Mouse (Mus musculus) megakaryocyte-erythroid progenitor cell, adult 5-6 weeks (primary cell): ENCODE measurements around the gene Tcp10c. TPM values are rescaled to one million over a fixed set of nuclear protein-coding genes. Genes with fewer than 3 reads are reported as not detected.
"Not testable (repeated sequence)": the region's sequence is repeated elsewhere in the genome, so short reads cannot be mapped to it uniquely, and the experiment has no call there.

ENCODE experiments used
- ATAC-seq: replicated peaks from 2 replicates; pipeline ENCODE4 v1.8.0; 2016; ENCODE audit warnings: mild to moderate bottlenecking, inconsistent platforms; ENCODE audit not compliant: severe bottlenecking, poor library complexity, low FRiP score, low TSS enrichment
- total RNA-seq, 2 experiments: library from RNA; stranded (forward) in 1 of 2; stranded (reverse) in 1 of 2; fragments of 200-1000, 215-1000 nt in 1 of 2; fragments of >200 nt in 1 of 2; fragmentation: Nextera tagmentation in 1 of 2; gene quantifications; 2 replicates each; pipeline ENCODE4 v1.2.3; 2014 to 2017

Gene Tcp10c
- total RNA-seq, 2 experiments from 2014 or later, result not detected

- ATAC-seq, result not testable (repeated sequence)
Measured at GRCm38 (mm10) chr17:13379951-13380615, 25.7 kb downstream of the Tcp10c start.

GRCm38 (mm10) chr17:13381286-13381685 lies 26.9 kb downstream of the Tcp10c start:
- not testable (repeated sequence) for ATAC-seq

GRCm38 (mm10) chr17:13391020-13391419 lies 36.6 kb downstream of the Tcp10c start:
- not testable (repeated sequence) for ATAC-seq

- not testable (repeated sequence) for ATAC-seq
Measured at GRCm38 (mm10) chr17:13399961-13400360, 45.6 kb downstream of the Tcp10c start.

GRCm38 (mm10) chr17:13402118-13402517 lies 47.7 kb downstream of the Tcp10c start:
- not testable (repeated sequence) for ATAC-seq

- ATAC-seq, result not testable (repeated sequence)
Measured at GRCm38 (mm10) chr17:13403527-13404131, 49.3 kb downstream of the Tcp10c start.

GRCm38 (mm10) chr17:13406023-13406422 lies 51.7 kb downstream of the Tcp10c start:
- ATAC-seq, result not testable (repeated sequence)

GRCm38 (mm10) chr17:13406701-13407100 lies 52.3 kb downstream of the Tcp10c start:
- ATAC-seq, result not testable (repeated sequence)

- 0 out of 2 replicates have a peak, but pooled peaks have one; percentile 18 for ATAC-seq
Measured at GRCm38 (mm10) chr17:13407621-13408256, 53.4 kb downstream of the Tcp10c start.

- not testable (repeated sequence) for ATAC-seq
Measured at GRCm38 (mm10) chr17:13408257-13408633, 53.9 kb downstream of the Tcp10c start.

GRCm38 (mm10) chr17:13421022-13421591 lies 66.7 kb downstream of the Tcp10c start:
- ATAC-seq, result not testable (repeated sequence)

- peak; percentile 23; the same call in 1 of the 2 replicates for ATAC-seq
Measured at GRCm38 (mm10) chr17:13422638-13423037, 68.3 kb downstream of the Tcp10c start.

- not testable (repeated sequence) for ATAC-seq
Measured at GRCm38 (mm10) chr17:13423373-13424024, 69.1 kb downstream of the Tcp10c start.

GRCm38 (mm10) chr17:13424321-13424720 lies 69.9 kb downstream of the Tcp10c start:
- ATAC-seq, result not testable (repeated sequence)

GRCm38 (mm10) chr17:13425694-13426093 lies 71.3 kb downstream of the Tcp10c start:
- not testable (repeated sequence) for ATAC-seq

GRCm38 (mm10) chr17:13426508-13426907 lies 72.1 kb downstream of the Tcp10c start:
- not testable (repeated sequence) for ATAC-seq
